Mouse (Mus musculus) hematopoietic stem cell, adult 5-6 weeks (primary cell): ENCODE data around the gene Srm. TPM values are rescaled to one million over a fixed set of nuclear protein-coding genes. Genes with fewer than 3 reads are reported as not detected.

Experiments used
- ATAC-seq, 2 experiments: fragments of 125-278 bp in 1 of 2; replicated peaks in 1 of 2; 2 replicates each; pipeline ENCODE4 v1.8.0; 2016 to 2017; ENCODE audit warnings: inconsistent platforms in 2 of 2, mild to moderate bottlenecking in 2 of 2, moderate number of reproducible peaks in 2 of 2, low read depth in 1 of 2, moderate TSS enrichment in 1 of 2; ENCODE audit not compliant: low FRiP score in 2 of 2, poor library complexity in 2 of 2, severe bottlenecking in 2 of 2, insufficient read depth in 1 of 2, low TSS enrichment in 1 of 2
- total RNA-seq: library from RNA; stranded (forward); fragments of 172-1452, 232-1000 nt; gene quantifications from 2 replicates; pipeline ENCODE4 v1.2.3, GENCODE M21; 2017

Gene Srm
- total RNA-seq, 1 experiment from 2014 or later, result 20.2 TPM

- no peak for ATAC-seq
Measured at GRCm38 (mm10) chr4:148625010-148625409, 33.7 kb downstream of the Srm start.

- peak; percentile 15 to 29; a peak in 3 of 4 replicates for ATAC-seq
Measured at GRCm38 (mm10) chr4:148625756-148626622, 34.7 kb downstream of the Srm start.

GRCm38 (mm10) chr4:148626623-148627185 lies 35.4 kb downstream of the Srm start, which contains the start of gene Tardbp:
Tardbp (minus strand) TSS chr4:148627019.
- ATAC-seq, result peak; percentile 94 to 96

- no peak for ATAC-seq
Measured at GRCm38 (mm10) chr4:148627246-148627645, 35.9 kb downstream of the Srm start.

GRCm38 (mm10) chr4:148632013-148632692 lies 40.9 kb downstream of the Srm start:
- ATAC-seq, result no peak

GRCm38 (mm10) chr4:148633395-148634061 lies 42.2 kb downstream of the Srm start:
- peak in 1 of 2 experiments; percentile 39; a peak in 2 of 4 replicates for ATAC-seq

- ATAC-seq, result no peak
Measured at GRCm38 (mm10) chr4:148635309-148635708, 44.0 kb downstream of the Srm start.

- ATAC-seq, result peak in 1 of 2 experiments; percentile 22; a peak in 1 of 4 replicates
Measured at GRCm38 (mm10) chr4:148638302-148638701, 47.0 kb downstream of the Srm start.

GRCm38 (mm10) chr4:148639455-148639854 lies 48.2 kb downstream of the Srm start:
- ATAC-seq, result no peak

GRCm38 (mm10) chr4:148641121-148641520 lies 49.8 kb downstream of the Srm start:
- ATAC-seq, result no peak

GRCm38 (mm10) chr4:148643291-148644156 lies 52.2 kb downstream of the Srm start, which contains the start of gene Gm572:
Gm572 (plus strand) TSS chr4:148643317.
- ATAC-seq, result peak; percentile 51 to 60

GRCm38 (mm10) chr4:148644157-148644511 lies 52.8 kb downstream of the Srm start:
- peak; percentile 58 to 85 for ATAC-seq

Other genes starting within 250 kb of the Srm start
- gene Ubiad1, start 146.7 kb upstream of the Srm start, total RNA-seq, result 10.4 TPM in 2 replicates
- gene Mtor, start 142.9 kb upstream of the Srm start, total RNA-seq, result 16.0 and 17.6 TPM in 2 replicates
- gene Angptl7, start 91.0 kb upstream of the Srm start, total RNA-seq, result not detected in 2 replicates
- 64.8 and 66.0 TPM in 2 replicates for gene Exosc10, start 33.1 kb upstream of the Srm start, total RNA-seq
- 0.30 and 0.44 TPM in 2 replicates for gene Masp2, start 11.1 kb downstream of the Srm start, total RNA-seq
- 356 and 659 TPM in 2 replicates for gene Tardbp, start 35.5 kb downstream of the Srm start, total RNA-seq
- gene Gm572, start 51.8 kb downstream of the Srm start, total RNA-seq, result not detected in 2 replicates
- 3.4 and 6.3 TPM in 2 replicates for gene Casz1, start 212.9 kb downstream of the Srm start, total RNA-seq